Mouse (Mus musculus) kidney, embryonic 16.5 days (tissue): ENCODE measurements at regions not wholly inside any gene's neighbourhood (a gene's known extent, or its start where the extent isn't known, plus 50 kb on each side); places are given as distances from the start of the nearest gene placed in this dataset.

Experiments
- ATAC-seq: fragments of 200-750 bp; cut with Nextera tagmentation; 2 replicates; pipeline ENCODE4 v1.8.0; 2017; ENCODE audit warnings: moderate TSS enrichment; ENCODE audit not compliant: low FRiP score, low TSS enrichment
- H3K27ac ChIP-seq: fragments of 300-500 bp; sonication (generic); 2 replicates; pipeline ENCODE4 v1.5.1; 2014; ENCODE audit warnings: low read length
- H3K27me3 ChIP-seq: fragments of 300-500 bp; sonication (generic); 2 replicates; pipeline ENCODE4 v1.6.1; 2014; ENCODE audit warnings: low read length, control low read depth, mixed read lengths; ENCODE audit not compliant: insufficient read depth
- H3K36me3 ChIP-seq: fragments of 300-500 bp; sonication (generic); 2 replicates; pipeline ENCODE4 v1.6.1; 2014; ENCODE audit warnings: low read length, control low read depth, mixed read lengths; ENCODE audit not compliant: insufficient read depth
- H3K4me1 ChIP-seq: fragments of 300-500 bp; sonication (generic); 2 replicates; pipeline ENCODE4 v1.6.1; 2014; ENCODE audit warnings: low read length, control low read depth, mixed read lengths; ENCODE audit not compliant: insufficient read depth
- H3K4me2 ChIP-seq: fragments of 300-500 bp; sonication (generic); replicated peaks from 2 replicates; pipeline ENCODE4 v1.6.1; 2014; ENCODE audit warnings: low read depth, low read length
- H3K4me3 ChIP-seq: fragments of 300-500 bp; sonication (generic); 2 replicates; pipeline ENCODE4 v1.5.1; 2014; ENCODE audit warnings: mild to moderate bottlenecking, low read length
- H3K9ac ChIP-seq: fragments of 300-500 bp; sonication (generic); replicated peaks from 2 replicates; pipeline ENCODE4 v1.6.1; 2014; ENCODE audit warnings: low read length
- H3K9me3 ChIP-seq: fragments of 300-500 bp; sonication (generic); 2 replicates; pipeline ENCODE4 v1.6.1; 2016; ENCODE audit warnings: low read length, control low read depth
- WGBS: fragments of 180-500 bp; shearing (Covaris S2); extraction: QIAGEN DNeasy Blood & Tissue Kit; methylation state at CpG from one replicate; pipeline ENCODE4 v1.1.7; 2014; 5-methylcytosine and 5-hydroxymethylcytosine counted together

GRCm38 (mm10) chr16:5700731-5701255, 184.4 kb upstream of the Rbfox1 start:
- ATAC-seq = no peak
- H3K27ac ChIP-seq = no peak overlapping the region
- no peak overlapping the region for H3K4me3 ChIP-seq
- no peaks in the 10 kb centered on the region for H3K9me3 ChIP-seq
- no peak overlapping the region for H3K4me2 ChIP-seq
- no peaks in the 10 kb centered on the region for H3K27me3 ChIP-seq
- 49% methylated on average over 9 of the region's 9 CpGs for WGBS
- no peak overlapping the region for H3K9ac ChIP-seq
- H3K4me1 ChIP-seq = no peaks in the 10 kb centered on the region
- no peaks in the 10 kb centered on the region for H3K36me3 ChIP-seq

- 84% methylated on average over 3 of the region's 3 CpGs for WGBS
- Histone ChIP-seq H3K36me3 (no peaks in the 10 kb centered on the region), H3K9ac (no peak overlapping the region), H3K27me3 (no peaks in the 10 kb centered on the region), H3K4me2 (no peak overlapping the region), H3K9me3 (no peaks in the 10 kb centered on the region), H3K27ac (no peak overlapping the region), H3K4me1 (no peaks in the 10 kb centered on the region), H3K4me3 (no peak overlapping the region)
- ATAC-seq = no peak
Measured at GRCm38 (mm10) chr16:5688322-5688721, 196.8 kb upstream of the Rbfox1 start.

GRCm38 (mm10) chr16:5673372-5673960, 211.7 kb upstream of the Rbfox1 start:
- 69% methylated on average over 6 of the region's 6 CpGs for whole genome bisulfite sequencing
- no peaks in the 10 kb centered on the region for H3K9me3 ChIP-seq
- ATAC-seq = no peak
- H3K4me3 ChIP-seq = no peak overlapping the region
- no peak overlapping the region for H3K9ac ChIP-seq
- no peaks in the 10 kb centered on the region for H3K36me3 ChIP-seq
- no peak overlapping the region for H3K27ac ChIP-seq
- H3K27me3 ChIP-seq = no peaks in the 10 kb centered on the region
- H3K4me2 ChIP-seq = no peak overlapping the region
- no peaks in the 10 kb centered on the region for H3K4me1 ChIP-seq

GRCm38 (mm10) chr16:5672871-5673270, 212.3 kb upstream of the Rbfox1 start:
- H3K4me3 ChIP-seq = no peak overlapping the region
- H3K27ac ChIP-seq = no peak overlapping the region
- no peak for ATAC-seq
- H3K4me1 ChIP-seq = no peaks in the 10 kb centered on the region
- WGBS = 59% methylated on average over 4 of the region's 4 CpGs
- H3K9me3 ChIP-seq = no peaks in the 10 kb centered on the region
- H3K36me3 ChIP-seq = no peaks in the 10 kb centered on the region
- no peak overlapping the region for H3K4me2 ChIP-seq
- no peaks in the 10 kb centered on the region for H3K27me3 ChIP-seq
- H3K9ac ChIP-seq = no peak overlapping the region

GRCm38 (mm10) chr16:5668403-5668967, 216.7 kb upstream of the Rbfox1 start:
- H3K4me1 ChIP-seq = no peaks in the 10 kb centered on the region
- no peak overlapping the region for H3K9ac ChIP-seq
- WGBS = 80% methylated on average over 4 of the region's 4 CpGs
- H3K9me3 ChIP-seq = no peaks in the 10 kb centered on the region
- H3K4me3 ChIP-seq = no peak overlapping the region
- no peak for ATAC-seq
- H3K27me3 ChIP-seq = no peaks in the 10 kb centered on the region
- H3K4me2 ChIP-seq = no peak overlapping the region
- H3K27ac ChIP-seq = no peak overlapping the region
- H3K36me3 ChIP-seq = no peaks in the 10 kb centered on the region

- Histone ChIP-seq H3K4me3 (no peak overlapping the region), H3K27ac (no peak overlapping the region), H3K9ac (no peak overlapping the region), H3K36me3 (no peaks in the 10 kb centered on the region), H3K4me2 (no peak overlapping the region), H3K9me3 (no peaks in the 10 kb centered on the region), H3K27me3 (no peaks in the 10 kb centered on the region), H3K4me1 (no peaks in the 10 kb centered on the region)
- 74% methylated on average over 5 of the region's 5 CpGs for WGBS
- no peak for ATAC-seq
Measured at GRCm38 (mm10) chr16:5661918-5662317, 223.2 kb upstream of the Rbfox1 start.

GRCm38 (mm10) chr16:5651551-5651950, 233.6 kb upstream of the Rbfox1 start:
- H3K9me3 ChIP-seq = no peaks in the 10 kb centered on the region
- H3K27me3 ChIP-seq = no peaks in the 10 kb centered on the region
- no peaks in the 10 kb centered on the region for H3K4me1 ChIP-seq
- H3K9ac ChIP-seq = no peak overlapping the region
- no peak for ATAC-seq
- no peaks in the 10 kb centered on the region for H3K36me3 ChIP-seq
- H3K4me3 ChIP-seq = no peak overlapping the region
- H3K4me2 ChIP-seq = no peak overlapping the region
- WGBS = 86% methylated on average over 1 of the region's 1 CpGs
- no peak overlapping the region for H3K27ac ChIP-seq

- H3K4me3 ChIP-seq = no peak overlapping the region
- H3K9me3 ChIP-seq = no peaks in the 10 kb centered on the region
- no peaks in the 10 kb centered on the region for H3K36me3 ChIP-seq
- WGBS = 67% methylated on average over 4 of the region's 4 CpGs
- H3K27ac ChIP-seq = no peak overlapping the region
- ATAC-seq = no peak
- no peaks in the 10 kb centered on the region for H3K27me3 ChIP-seq
- no peaks in the 10 kb centered on the region for H3K4me1 ChIP-seq
- no peak overlapping the region for H3K9ac ChIP-seq
- no peak overlapping the region for H3K4me2 ChIP-seq
Measured at GRCm38 (mm10) chr16:5651002-5651401, 234.2 kb upstream of the Rbfox1 start.

- no peak for ATAC-seq
- Histone ChIP-seq H3K4me3 (no peak overlapping the region), H3K4me1 (no peaks in the 10 kb centered on the region), H3K27ac (no peak overlapping the region), H3K36me3 (no peaks in the 10 kb centered on the region), H3K9me3 (no peaks in the 10 kb centered on the region), H3K27me3 (no peaks in the 10 kb centered on the region), H3K9ac (no peak overlapping the region), H3K4me2 (no peak overlapping the region)
- WGBS = 73% methylated on average over 5 of the region's 5 CpGs
Measured at GRCm38 (mm10) chr16:5639956-5640355, 245.2 kb upstream of the Rbfox1 start.

GRCm38 (mm10) chr16:5629996-5630395, 255.2 kb upstream of the Rbfox1 start:
- H3K36me3 ChIP-seq = no peaks in the 10 kb centered on the region
- 72% methylated on average over 3 of the region's 3 CpGs for WGBS
- no peak for ATAC-seq

More at GRCm38 (mm10) chr16:5629996-5630395, 255.2 kb upstream of the Rbfox1 start:
- Histone ChIP-seq H3K27me3 (no peaks in the 10 kb centered on the region), H3K27ac (no peak overlapping the region), H3K4me1 (peaks cover 22% of the 10 kb centered on the region), H3K4me2 (no peak overlapping the region), H3K9ac (no peak overlapping the region), H3K9me3 (no peaks in the 10 kb centered on the region), H3K4me3 (no peak overlapping the region)
